Mouse (Mus musculus): ENCODE results near the gene Mogs.

GRCm38 (mm10) chr6:83092416-83093127 lies 22.7 kb upstream of the Mogs start:
- no peak for TF ChIP-seq POLR2A (IDR thresholded peaks at IDR 0.05; ENCODE audit: borderline replicate concordance, low read depth, low read length)
- TF ChIP-seq CTCF (IDR thresholded peaks at IDR 0.05; ENCODE audit: low read depth, low read length) = no peak
